Mouse (Mus musculus) kidney, adult 18-20 months (tissue): ENCODE results near the gene Skil.
"Not testable (repeated sequence)": the region's sequence is repeated elsewhere in the genome, so short reads cannot be mapped to it uniquely, and the experiment has no call there.

ENCODE experiments used
- DNase-seq: peaks from one replicate; pipeline ENCODE4 v3.0.0; 2021

Skil gene

GRCm38 (mm10) chr3:31134246-31134645 is 39.4 kb downstream of the Skil start:
- DNase-seq, result no peak

- DNase-seq, result no peak
Measured at GRCm38 (mm10) chr3:31134696-31135095, 39.8 kb downstream of the Skil start.

DNA sequence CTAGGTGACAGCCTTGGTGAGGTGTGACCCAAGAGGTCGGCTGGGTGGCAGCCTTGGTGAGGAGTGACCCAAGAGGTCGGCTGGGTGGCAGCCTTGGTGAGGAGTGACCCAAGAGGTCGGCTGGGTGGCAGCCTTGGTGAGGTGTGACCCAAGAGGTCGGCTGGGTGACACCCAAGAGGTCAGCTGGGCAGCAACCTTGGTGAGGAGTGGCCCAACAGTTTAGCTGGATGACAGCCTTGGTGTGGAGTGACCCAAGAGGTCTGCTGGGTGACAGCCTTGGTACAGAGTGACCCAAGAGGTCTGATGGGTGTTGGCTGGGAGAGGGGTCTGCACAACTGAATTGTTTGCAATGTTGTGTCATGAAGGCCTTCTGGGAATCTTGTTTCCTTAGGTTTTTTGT is 41.7 kb downstream of the Skil start:
- not testable (repeated sequence) for DNase-seq

DNA sequence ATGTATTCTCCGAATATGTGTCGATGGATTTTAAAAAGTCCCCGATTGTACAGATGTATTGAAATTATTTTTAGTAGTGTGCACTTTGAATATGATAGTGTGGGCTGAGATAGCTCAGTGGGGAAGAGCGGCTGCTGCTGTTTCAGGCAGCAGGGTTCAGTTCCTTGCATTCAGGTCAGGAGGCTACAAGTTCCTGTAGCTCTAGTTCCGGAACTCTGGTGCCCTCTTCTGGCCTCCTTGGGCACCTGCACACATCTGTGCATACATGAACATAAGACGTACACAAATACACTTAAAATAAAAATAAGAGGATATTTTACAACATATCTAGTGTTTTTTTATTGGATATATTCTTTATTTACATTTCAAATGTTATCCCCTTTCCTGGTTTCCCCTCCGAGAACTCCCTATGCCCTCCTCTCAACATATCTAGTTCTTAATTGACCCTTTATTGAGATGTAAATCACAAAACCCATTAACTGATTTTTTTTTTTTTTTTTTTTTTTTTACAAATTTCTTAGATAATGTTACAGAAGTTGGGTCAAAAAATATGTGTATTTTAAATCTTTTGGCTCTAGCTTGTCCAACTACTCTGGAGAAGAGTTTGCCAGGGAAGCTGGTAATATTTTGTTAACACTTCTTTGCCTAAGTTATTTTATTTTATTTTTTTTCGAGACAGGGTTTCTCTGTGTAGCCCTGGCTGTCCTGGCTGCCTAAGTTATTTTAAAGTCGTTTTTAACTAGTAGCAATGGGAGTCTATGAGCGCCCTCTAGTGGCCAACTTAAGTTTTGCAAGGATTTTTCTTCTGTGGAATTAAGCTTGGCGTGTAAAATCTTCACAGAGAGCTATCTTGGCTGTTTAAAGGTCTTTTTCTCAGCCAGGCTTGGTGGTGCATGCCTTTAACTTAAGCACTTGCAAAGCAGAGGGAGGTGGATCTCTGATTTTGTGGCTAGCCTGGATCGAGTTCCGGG is 43.9 kb downstream of the Skil start:
- peak; percentile 66 for DNase-seq

GRCm38 (mm10) chr3:31141621-31142020 is 46.8 kb downstream of the Skil start:
- DNase-seq, result no peak

GRCm38 (mm10) chr3:31145222-31145621 is 50.4 kb downstream of the Skil start:
- not testable (repeated sequence) for DNase-seq

DNA sequence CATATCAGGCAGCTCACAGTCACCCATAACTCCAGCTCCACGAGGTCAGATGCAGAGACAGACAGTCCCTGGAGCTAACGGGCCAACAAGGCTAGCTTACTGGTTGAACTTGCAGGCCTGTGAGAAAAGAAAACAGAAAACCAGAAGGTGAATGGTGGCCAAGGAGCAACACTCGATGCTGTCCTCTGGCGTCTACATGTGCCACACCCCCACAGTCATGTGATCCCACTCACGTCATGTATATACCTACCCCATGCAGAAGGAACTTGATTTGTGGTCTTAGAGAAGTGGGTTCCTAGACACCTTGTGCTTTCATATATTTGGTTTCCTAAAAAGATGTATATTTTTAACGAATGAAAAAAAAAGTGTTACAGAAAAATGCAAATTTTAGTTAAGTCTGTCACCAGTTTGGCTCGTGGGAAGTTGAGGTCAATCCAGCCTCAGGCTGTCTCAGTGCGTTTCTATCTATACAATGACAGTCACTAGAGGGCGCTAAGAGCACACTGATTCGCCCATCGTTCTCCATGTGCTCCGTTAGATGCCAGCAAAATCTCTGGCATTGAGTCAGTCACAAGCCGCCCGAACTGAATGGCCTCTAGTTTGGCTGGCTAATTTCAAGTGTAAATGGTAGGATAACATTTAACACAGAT is 50.9 kb downstream of the Skil start:
- peak; percentile 69 for DNase-seq

- DNase-seq, result no peak
Measured at GRCm38 (mm10) chr3:31148595-31148994, 53.7 kb downstream of the Skil start.

- peak; percentile 10 for DNase-seq
Measured at GRCm38 (mm10) chr3:31149706-31150105, 54.8 kb downstream of the Skil start, which contains the start of gene Cldn11. Cldn11 (plus strand) TSS chr3:31149920.

DNA sequence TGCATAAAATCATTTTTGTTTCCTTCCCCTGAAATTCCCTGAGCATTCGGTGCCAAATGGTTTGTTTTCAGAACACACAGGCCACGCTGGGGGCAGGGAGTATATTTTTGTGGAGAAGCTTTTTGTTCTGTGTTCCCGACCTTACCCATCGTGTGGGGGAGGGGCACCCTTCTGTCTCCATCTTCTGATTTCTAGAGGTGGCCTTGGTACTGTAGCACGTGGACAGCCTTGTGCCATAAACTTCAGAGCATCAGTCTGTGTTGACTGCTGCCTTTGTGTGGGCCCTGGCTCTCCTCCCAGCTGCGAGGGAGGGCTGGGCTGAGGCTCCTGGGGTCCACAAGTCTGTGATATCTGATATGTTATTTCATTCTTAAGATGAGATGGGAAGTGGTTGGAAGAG is 57.2 kb downstream of the Skil start:
- DNase-seq, result no peak

- no peak for DNase-seq
Measured at GRCm38 (mm10) chr3:31156126-31156525, 61.3 kb downstream of the Skil start.

GRCm38 (mm10) chr3:31157776-31158175 is 62.9 kb downstream of the Skil start:
- DNase-seq, result no peak

- no peak for DNase-seq
Measured at GRCm38 (mm10) chr3:31160046-31160445, 65.2 kb downstream of the Skil start.

GRCm38 (mm10) chr3:31161336-31161735 is 66.5 kb downstream of the Skil start:
- no peak for DNase-seq

- no peak for DNase-seq
Measured at GRCm38 (mm10) chr3:31162860-31163259, 68.0 kb downstream of the Skil start.

GRCm38 (mm10) chr3:31165803-31166202 is 70.9 kb downstream of the Skil start:
- DNase-seq, result no peak

- DNase-seq, result no peak
Measured at GRCm38 (mm10) chr3:31166365-31166871, 71.6 kb downstream of the Skil start.
